Mouse (Mus musculus) natural killer cell, adult 2 months (primary cell): ENCODE measurements around the gene Kif5c.

Experiments
- DNase-seq, 2 experiments: peaks; one replicate each; pipeline ENCODE4 v3.0.0; 2022; ENCODE audit warnings: low spot score in 2 of 2

Kif5c gene

GRCm38 (mm10) chr2:49621234-49621633 is 2.1 kb downstream of the Kif5c start:
- no peak for DNase-seq

GRCm38 (mm10) chr2:49625581-49625980 is 6.5 kb downstream of the Kif5c start:
- no peak for DNase-seq

GRCm38 (mm10) chr2:49627611-49628010 is 8.5 kb downstream of the Kif5c start:
- DNase-seq, result no peak

GRCm38 (mm10) chr2:49628094-49628705 is 9.1 kb downstream of the Kif5c start:
- no peak for DNase-seq

- no peak for DNase-seq
Measured at GRCm38 (mm10) chr2:49629181-49629580, 10.1 kb downstream of the Kif5c start.

- no peak for DNase-seq
Measured at GRCm38 (mm10) chr2:49630636-49631035, 11.5 kb downstream of the Kif5c start.

GRCm38 (mm10) chr2:49633231-49633630 is 14.1 kb downstream of the Kif5c start:
- no peak for DNase-seq

- no peak for DNase-seq
Measured at GRCm38 (mm10) chr2:49642761-49643160, 23.7 kb downstream of the Kif5c start.

GRCm38 (mm10) chr2:49643756-49644155 is 24.7 kb downstream of the Kif5c start:
- DNase-seq, result no peak

- DNase-seq, result no peak
Measured at GRCm38 (mm10) chr2:49647591-49647990, 28.5 kb downstream of the Kif5c start.

- DNase-seq, result no peak
Measured at GRCm38 (mm10) chr2:49648344-49648743, 29.2 kb downstream of the Kif5c start.

GRCm38 (mm10) chr2:49648806-49649205 is 29.7 kb downstream of the Kif5c start:
- DNase-seq, result no peak

- DNase-seq, result no peak
Measured at GRCm38 (mm10) chr2:49649211-49649610, 30.1 kb downstream of the Kif5c start.

- DNase-seq, result no peak
Measured at GRCm38 (mm10) chr2:49651737-49652136, 32.6 kb downstream of the Kif5c start.

- no peak for DNase-seq
Measured at GRCm38 (mm10) chr2:49654606-49655005, 35.5 kb downstream of the Kif5c start.

- no peak for DNase-seq
Measured at GRCm38 (mm10) chr2:49655195-49655873, 36.2 kb downstream of the Kif5c start.

- no peak for DNase-seq
Measured at GRCm38 (mm10) chr2:49655874-49656195, 36.7 kb downstream of the Kif5c start.

GRCm38 (mm10) chr2:49656988-49657387 is 37.9 kb downstream of the Kif5c start:
- DNase-seq, result no peak

- no peak for DNase-seq
Measured at GRCm38 (mm10) chr2:49657666-49658065, 38.6 kb downstream of the Kif5c start.

GRCm38 (mm10) chr2:49658988-49659387 is 39.9 kb downstream of the Kif5c start:
- no peak for DNase-seq

- no peak for DNase-seq
Measured at GRCm38 (mm10) chr2:49659964-49660363, 40.9 kb downstream of the Kif5c start.

GRCm38 (mm10) chr2:49660375-49660923 is 41.4 kb downstream of the Kif5c start:
- no peak for DNase-seq

GRCm38 (mm10) chr2:49661348-49661747 is 42.2 kb downstream of the Kif5c start:
- DNase-seq, result no peak
